Mouse (Mus musculus) ovary, postnatal 36 days (tissue): Measurements from ENCODE around the gene Cdh22.

Experiments
- DNase-seq: peaks from one replicate; pipeline ENCODE4 v3.0.0; 2022; ENCODE audit warnings: low spot score, mixed read lengths

Gene Cdh22

DNA sequence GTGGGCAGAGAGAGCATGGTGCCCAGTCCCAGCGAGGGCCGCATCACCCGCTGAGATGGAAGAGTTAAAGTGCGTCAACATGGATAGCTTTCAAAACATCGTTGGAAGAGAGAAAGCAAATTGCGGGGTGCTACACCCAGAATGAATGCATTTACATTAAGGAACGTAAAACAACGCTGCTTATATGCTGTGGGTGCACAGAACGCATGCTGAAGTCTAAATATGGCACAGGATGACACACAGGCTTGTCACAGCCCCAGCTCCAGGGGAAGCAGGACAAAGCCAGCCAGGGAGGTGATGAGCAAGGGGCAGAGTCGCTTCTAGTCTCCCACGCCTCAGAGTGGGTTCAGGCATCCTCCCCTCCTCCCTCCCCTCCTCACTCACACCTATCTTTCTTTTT is 27.0 kb downstream of the Cdh22 start:
- DNase-seq, result no peak

DNA sequence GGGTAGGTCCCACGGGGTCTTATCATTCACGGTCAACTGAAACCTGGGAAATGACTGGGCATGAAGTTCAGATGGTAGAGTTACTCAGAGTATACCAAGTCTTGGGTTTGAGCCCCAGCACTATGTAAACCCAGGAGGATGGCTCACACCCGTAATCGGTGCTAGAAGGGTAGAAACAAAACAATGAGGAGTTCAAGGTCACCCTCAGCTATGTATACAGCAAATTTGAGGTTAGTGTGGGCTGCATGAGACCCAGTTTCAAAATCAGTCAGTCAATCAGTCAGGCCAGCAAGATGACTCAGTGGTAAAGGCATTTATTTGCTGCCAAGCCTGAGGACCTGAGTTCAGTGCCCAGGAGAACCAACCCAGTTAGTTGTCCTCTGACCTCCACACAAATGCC is 27.6 kb downstream of the Cdh22 start:
- no peak for DNase-seq

DNA sequence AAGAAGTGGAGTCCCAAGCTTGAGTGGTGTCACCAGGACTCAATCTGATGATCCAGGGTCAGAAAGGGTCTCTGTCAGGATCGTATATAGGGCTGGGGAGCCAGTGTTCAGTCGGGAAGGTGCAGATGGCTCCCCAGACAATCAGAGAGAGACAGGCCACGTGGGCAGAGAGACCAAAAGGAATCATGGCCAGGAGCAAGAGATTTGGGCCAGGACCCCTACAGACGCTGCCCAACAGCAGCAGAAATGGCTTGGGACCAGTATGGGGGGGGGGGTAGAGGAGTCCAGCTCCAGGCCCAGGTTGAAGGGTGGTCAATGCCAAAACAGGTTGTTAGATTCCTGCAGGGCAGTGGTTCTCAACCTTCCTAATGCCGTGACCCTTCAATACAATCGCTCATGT is 29.2 kb downstream of the Cdh22 start:
- DNase-seq, result no peak

DNA sequence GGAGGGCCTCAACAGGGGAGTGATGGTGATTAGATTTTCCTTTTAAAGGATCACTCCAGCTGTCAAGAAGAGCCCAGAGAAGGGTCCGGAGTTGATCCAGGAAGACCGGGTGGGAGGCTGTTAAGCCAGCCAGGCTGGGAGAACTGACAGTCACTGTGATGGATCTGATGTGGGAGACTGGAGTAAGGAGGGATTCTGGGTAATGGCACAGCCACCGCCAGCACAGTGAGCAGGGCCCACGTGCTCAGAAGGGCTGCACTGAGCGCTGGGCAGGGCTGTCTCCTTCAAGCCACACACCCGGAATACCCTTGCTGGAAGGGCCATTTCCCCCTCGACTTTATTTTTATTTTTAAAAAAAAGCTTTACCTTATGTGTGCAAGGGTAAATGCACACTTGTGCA is 29.7 kb downstream of the Cdh22 start:
- DNase-seq, result no peak

DNA sequence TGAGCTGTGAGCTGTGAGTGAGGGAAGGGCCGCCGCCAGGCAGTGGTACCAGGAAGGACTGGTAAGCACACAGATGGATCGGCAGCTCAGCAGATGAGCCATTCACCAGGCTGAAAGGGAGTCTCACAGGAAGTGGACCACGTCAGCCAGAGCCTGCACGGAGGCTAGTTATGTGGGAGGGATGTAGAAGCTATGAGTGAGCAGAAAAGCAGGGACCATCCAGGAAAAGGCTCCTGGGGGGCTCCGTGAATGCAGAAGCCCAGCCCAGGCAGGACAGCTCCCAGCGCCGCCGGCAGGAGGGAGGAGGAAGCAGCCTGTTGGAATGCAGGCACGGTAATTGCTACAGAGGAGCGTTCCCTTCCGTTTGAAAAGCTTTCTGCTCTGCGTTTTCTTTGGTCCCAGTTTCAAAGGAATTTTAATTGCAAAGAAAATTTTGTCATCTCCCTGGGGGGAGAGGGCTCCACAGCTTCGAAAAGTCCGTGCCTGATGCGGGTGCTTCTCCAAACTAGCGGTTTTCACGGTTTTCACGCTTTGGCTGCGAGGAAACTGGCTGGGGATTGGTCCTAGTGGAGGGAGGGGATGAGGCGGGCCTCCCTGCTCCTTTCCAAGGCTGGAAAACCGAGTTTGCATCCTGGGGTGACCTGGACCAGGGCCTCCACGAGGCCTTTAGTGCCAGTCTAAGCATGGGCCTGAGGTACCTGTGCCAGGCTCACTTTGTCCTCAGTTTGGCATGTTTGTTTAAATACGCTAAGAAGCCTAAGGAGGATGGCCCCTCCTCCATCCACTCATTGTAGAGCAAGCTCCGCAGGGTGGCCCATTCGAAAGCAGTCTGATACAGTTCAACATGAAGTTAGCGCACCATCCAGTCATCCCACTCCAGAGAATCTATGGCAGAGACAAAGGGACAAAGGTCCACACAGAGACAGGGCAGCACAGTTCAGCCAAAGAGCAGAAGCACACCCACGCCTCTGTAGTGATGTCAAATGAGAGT is 32.6 kb downstream of the Cdh22 start:
- no peak for DNase-seq

DNA sequence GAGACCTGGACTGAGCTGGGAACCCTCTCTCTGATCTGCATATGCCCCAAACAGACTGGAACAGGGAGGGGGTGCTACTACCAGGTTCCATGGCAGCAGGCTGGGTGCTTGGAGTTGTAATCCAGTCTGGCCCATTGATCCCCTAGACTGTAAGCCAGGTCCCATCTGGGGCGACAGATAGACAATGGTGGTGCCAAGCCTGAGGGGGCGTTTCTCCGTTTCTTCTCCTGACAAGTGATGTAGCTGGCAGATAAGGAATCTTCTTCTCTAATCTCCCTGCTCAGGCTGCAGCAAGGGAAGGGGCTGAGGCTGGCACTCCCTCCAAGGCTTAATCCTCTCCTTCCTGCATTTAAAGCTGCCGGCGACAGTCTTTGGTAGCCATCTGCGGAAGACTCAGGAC is 37.1 kb downstream of the Cdh22 start:
- no peak for DNase-seq

DNA sequence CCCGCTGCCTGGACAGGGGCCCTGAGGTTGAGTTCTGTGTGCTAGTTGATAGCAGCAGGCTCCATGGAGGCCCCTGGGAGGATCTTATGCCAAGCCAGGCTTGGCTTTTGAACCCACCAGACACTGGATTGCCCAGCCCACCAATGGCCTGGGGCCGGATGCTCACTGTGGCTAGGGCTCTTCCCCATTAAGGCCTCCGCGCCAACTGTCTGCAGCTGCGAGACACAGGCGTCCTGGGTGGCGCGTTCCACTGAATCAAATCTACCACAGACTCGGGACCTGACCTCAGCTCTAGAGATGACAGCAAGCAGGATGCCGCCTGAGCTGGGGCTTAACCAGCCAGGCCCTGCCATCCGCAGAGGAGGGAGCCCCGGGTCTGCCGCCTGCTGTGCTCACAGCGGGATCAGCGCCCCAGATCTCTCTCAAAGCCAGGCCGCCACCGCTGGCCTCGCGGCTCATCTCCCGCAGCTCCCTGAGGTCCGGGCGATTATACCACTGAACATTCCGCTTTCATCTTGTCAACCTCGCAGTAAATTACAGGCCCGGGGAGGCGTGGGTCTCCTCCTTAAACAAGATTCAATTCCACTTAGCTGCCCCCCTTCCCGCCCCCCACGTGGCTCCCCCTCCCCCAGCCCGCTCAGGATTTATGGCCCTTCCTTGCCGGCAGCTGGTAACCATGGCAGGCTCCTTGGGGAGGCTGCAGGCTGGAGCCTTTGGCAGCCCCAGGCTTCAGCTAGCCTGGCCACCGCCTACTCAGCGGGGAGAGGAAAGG is 39.1 kb downstream of the Cdh22 start:
- DNase-seq, result no peak

DNA sequence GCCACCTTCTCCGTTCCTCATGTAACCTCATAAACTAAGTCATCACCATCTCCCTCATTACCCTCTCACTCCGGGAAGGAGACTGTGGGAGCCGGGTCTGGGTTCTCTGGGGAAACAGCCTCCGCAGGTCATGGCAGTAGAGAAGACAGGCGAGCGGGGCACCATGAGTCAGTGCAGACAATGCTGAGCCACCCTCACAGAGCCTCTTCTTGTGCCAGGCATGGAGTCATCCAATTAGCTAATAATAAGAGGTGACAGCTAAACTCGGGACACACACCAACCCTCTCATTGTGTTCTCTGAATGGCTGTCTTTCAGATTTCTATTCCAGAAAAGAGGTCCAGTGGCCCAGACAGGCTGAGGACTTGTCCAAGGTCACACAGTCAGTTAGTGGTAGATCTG is 43.2 kb downstream of the Cdh22 start:
- no peak for DNase-seq

DNA sequence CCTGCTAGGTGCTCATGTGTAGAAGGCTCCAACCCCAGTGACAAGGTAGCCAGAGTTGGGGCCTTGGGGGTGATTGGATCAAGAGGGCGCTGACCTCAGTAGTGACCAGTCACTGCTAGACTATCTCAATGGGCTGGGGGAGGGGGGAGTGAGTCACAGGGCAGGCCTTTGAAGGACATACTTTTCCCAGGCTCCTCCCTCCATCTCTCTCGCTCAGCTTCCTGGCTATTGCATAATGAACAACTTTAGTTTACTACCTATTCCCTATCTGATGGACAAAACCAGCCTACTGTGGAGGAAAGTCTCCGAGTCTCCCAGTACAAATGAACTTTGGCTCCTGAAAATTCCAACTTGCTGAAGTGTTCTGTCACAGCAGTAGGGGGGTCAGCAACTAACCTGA is 45.1 kb downstream of the Cdh22 start:
- DNase-seq, result no peak

DNA sequence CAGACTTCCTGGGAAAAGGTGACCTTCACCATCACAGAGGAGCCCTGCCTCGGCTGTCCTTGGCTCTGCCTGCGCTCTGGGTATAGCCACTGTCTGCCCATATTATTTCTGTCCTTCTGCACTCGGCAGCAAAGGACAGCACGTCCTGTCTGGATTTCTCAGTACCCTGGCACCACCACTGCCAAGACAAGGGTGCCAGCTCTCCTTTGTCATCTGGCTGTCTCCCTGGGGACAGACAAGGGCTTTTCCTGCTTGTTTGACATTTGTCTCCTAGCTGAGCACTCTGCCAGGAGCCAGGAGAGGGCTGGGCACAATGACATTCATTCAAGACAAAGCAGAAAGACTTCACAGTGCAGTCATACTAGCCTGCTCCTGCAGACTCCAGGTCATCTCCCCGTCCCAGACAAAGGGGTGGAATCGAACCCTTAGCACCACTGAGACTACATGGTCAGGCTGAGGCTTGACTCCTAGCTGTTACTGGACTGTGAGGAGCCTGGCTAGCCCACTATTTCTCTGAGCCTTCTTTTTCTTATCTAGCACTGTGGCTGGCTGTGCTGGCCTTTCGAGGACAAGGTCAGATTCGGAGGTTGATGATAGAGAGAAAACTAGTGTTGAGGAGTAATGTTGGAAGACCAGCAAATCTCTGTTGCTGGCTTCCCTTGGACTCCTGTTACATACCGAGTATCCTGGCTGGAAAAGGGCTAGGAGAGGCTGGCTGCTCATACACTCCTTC is 46.8 kb downstream of the Cdh22 start:
- DNase-seq, result no peak

DNA sequence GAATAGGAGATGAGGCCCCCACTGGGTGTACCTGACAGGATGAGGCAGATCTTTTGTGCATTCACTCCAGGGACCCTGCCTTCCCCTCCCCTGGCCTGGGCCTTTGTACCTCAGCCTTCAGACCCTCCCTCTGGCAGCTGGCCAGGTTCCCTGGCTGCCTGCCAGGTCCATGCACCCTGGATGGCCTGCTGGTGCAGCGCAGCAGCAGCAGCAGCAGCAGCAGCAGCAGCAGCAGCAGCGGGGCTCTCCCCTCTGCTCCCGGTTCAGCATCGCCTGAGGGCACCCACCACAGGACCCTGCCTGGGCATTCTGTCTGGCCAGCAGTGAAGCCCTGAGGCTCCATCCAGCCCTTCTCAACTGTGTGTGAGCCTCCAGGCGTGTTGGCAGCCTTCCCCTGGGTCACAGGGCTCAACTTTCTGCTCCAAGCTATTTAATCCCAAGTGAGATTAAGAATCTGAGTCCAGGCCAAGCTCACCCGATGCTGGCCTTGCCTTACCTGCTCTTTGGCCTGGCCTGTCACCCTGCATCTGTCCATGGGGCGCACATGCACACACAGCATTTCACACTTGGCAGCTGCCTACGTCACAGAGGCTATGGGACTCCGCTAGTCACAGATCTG is 50.5 kb downstream of the Cdh22 start:
- DNase-seq, result peak; percentile 39

DNA sequence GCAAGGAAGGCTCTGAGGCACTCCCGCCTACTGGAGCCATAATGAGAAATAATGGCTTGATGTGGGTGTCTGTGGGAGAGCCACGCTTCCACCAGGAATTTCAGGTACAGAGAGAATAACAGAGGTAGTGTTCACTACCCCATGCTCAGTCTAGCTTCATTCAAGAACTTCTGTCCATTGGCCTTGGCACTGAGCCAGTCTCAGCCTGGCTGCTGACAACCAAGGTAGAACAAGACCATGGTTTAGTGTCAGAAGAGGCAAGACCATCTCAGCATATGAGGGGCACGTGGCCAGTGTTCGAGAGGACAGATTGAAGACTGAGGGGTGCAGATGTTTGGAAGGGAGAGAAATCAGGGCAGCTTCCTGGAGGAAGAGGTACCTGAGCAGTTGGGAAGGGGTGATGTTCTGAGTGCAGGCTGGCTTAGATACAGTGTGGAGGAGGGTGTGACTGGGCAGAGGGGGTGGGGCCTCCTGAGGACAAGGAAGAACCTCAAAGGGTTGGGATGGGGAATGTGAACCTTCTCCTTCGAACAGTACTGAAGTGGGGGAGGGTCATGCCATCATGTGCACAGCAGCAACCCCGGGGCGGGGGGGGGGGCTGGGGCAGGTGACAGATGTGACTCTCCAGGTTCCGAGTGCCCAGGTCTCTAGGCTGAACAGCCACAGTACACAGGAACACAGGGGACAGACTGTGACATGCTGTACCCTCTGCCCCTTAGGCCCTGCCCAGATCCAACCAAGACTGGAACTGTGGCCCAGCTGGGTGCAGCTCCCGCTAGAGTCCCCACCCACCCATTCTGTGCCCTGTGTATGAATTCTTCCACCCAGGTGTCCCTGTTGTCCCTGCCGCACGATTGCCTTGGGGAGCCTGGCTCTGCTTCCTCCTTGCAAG is 52.3 kb downstream of the Cdh22 start:
- DNase-seq, result no peak

DNA sequence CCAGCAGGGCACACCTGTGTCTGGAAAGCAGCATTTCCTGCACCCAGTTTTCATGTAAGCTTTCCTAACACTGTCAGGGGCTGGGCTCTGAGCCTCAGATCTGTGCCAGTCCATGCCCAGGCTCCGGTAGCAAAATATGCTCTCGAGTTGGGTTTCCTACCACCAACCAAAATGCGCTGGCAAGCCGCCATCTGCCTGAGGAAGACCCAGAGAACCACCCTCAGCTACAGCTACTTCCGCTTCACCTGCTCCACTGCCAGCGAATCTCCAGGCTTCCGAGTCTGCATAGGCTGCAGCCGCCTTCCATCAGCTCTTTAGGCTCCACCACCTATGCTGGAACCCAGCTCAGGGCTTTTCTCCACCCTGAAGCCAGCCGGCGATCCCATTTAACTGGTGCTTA is 55.4 kb downstream of the Cdh22 start:
- no peak for DNase-seq

DNA sequence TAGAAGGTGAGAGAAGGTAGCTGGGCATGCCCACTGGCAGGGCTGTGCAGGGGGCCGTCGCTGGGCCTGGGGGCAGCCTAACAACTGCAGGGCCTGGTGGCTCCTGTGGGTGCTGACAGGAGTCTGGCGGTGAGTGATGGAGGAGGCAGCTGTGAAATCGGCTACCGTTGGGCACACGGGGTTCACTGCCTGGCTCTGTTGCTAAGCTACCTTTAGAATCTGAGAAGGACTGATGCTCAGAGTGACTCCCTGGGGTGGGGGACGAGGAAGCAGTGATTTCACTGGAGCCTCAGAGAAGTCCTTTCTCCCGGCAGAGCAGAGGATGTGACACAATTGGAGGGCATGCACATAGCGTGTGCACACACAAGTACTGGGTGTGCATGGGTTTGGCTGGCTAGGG is 57.7 kb downstream of the Cdh22 start:
- DNase-seq, result no peak

DNA sequence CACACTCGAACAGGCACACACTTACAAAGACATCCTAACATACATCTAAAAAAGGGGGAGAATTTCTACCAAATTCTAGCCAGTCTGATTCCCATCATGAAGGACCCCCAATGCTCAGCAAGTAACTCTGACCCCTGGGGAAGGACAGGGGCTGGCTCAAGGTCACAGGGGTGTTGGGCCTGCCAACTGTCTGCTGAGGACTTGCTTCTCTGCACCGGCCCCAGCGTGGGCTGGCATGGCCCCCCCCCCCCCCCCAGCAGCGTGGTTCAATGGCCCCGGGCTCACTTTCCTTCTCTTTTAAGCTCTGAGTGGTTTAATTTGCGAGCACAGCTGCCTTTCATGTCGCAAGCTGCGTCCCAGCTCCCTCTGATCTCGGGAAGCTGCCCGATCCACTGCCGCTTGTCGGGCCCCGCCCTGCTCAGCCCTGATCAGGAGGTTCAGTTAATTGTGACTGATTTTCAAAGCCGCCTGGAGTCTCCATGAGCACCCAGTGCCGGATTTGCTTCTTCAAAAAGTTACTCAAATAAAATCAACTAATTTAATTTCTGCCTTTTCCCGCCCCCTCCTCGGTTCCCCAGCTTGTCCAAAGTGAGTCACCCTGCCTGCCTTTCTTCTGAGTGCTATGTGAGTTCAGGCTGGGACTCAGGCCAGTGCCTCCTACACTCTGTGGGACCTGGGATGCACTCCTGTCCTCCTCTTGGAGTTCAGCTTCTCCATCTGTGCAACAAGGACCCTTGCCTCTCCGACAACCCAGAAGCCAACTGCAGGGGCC is 67.8 kb downstream of the Cdh22 start:
- no peak for DNase-seq

DNA sequence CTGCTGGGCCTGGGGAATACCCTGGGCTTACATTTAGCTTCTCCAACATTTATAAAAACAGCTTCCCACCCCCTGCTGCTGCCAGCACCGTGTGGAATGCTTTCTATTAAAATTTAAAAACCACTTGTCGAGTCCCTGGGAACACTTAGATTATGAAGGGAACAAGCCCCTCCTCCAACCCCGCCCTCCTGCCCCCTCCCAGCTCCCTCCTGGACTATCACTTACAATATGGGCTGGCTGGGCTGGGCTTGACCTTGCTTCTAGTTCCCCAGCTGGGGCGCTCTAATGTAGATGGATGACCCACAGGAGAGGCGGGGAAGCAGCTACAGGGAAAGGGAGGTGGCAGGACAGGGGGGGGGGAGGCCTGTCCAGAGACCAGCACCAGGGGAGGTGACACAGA is 72.4 kb downstream of the Cdh22 start:
- no peak for DNase-seq

DNA sequence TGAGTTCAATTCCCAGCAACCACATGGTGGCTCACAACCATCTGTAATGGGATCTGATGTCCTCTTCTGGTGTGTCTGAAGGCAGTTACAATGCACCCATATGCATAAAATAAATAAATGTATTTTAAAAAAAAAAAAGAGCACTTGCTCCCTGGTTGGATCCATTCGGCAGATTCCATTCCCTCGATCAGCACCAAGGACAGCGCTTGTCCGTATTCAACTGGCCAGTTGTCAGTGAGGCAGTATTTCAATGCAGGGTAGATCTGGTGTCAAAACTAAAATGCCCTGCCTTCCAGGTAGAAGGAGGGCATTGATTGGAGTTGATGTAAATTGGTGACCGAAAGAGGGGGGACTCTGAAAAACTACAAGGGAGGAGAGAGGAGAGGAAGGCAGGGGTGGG is 74.2 kb downstream of the Cdh22 start:
- peak; percentile 56 for DNase-seq

DNA sequence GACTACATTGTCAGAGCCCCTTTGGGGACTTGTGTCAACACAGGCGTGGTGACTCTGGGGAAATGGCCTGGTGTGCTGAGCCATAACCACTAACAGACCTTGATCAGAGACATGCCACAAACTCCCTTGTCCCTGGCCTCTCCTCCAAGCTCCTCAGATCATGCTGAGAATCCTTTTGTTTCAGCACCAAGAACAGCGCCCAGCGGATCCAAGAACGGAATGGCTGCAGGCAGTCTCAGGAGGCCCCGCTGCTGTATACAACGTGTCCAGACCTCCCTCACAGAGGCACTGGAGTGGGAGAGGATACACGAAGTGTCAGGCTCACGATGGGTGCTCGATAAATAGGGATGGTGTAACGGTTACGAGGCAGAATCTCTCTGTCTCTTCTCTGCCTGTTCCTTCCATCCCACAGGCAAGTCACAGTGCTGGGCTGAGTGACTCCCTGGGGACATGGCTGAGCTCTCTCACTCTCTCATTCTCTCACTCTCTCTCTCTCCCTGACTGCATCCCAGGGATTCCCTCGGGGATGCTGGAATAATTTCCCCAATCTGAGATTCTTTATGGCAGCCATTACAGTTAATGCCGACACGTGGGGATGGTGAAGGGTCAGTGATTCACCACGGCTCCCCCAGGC is 75.5 kb downstream of the Cdh22 start:
- DNase-seq, result peak; percentile 65

DNA sequence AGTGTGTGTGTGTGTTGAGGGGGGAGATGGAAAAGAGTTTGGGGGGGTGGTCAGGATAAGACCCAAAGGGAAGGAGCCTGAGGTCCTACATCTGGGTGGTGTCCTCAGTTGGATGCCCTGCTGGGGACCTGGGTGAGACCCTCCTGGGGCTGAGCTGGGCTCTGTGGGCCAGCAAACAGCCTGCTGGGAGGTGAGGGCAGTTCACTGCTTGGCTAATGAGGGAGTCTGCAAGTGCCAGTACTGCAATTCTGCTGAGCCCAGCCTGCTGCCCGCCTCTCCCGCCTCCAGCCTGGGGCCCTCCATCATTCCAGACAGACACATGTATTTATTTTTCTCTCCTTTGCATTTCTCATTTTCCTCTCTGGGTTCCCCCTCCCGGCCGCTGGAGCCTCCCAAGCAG is 76.3 kb downstream of the Cdh22 start:
- DNase-seq, result no peak

DNA sequence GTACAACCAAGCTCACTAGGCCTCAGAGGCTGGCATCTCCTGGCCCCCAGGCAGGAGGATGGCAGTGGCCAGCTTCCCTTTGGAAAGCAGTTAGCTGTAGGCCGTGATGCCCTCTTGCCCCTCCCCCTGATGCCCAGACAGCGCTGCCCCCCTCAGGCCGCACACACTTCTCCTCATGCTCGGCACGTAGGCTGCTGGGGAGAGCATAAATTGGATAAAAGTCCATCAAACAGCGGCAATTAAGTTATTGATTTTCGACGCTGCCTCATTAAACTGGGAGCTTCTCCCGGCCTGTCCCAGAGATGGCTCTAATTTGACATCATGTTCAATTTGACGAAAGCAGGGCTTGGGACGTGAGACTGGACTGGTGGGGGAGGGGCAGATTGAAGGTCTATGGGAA is 76.8 kb downstream of the Cdh22 start:
- no peak for DNase-seq
